Mouse (Mus musculus): Measurements from ENCODE around the gene Masp1. TPM values are rescaled to one million over a fixed set of nuclear protein-coding genes. Genes with fewer than 3 reads are reported as not detected.

Gene Masp1
- 1.2 and 1.3 TPM in 2 replicates for polyA plus RNA-seq (2015; fragmentation: Nextera tagmentation; extraction: Ambion mirVana)

DNA sequence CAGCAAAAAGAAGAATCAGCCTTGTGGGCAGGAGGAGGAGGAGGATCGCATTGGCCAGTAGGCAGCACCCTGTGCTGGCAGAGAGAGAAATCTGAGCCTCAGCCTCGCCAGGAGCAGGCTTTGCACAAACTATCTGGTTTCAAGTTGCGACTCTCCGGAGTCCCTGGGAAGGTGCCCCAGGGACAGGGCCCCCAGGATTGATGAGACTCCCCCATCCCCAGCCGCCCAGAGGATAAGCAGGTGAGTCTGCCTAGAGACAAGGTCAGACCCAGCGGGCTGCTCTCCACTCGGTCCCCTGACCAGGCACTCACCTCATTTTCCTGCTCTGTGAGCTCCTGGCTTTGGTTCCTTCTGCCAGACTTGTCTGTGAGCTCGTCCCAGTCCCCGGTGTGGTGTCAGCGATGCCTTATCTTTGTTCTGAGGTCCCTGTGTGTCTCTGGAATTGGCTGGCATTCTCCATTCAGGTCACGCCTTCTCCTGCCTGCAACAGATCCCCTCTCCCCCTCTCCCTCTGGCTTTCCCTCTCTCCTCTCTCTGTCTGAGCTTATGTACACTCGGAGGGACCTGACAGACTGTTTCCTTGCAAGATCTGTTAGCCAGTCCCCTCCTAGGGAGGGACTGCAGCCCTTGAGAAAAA is at the start of gene Masp1, which contains the start of gene Rtp4:
TSS of gene Masp1 (minus strand) at position 581 of the 637 bp plus-strand sequence.
TSS of gene Rtp4 (plus strand) at position 57 of the 637 bp plus-strand sequence.
- Histone ChIP-seq H3K9me3 (ENCODE audit: low read length) (no peaks in the 10 kb centered on the region), H3K27ac (ENCODE audit: low read length) (no peak within 1 kb of the TSS), H3K4me2 (replicated peaks; ENCODE audit: low read depth, low read length) (peak within 1 kb of the TSS; percentile 40), H3K27me3 (replicated peaks; ENCODE audit: insufficient read depth, low read length) (no peaks in the 10 kb centered on the region), H3K4me3 (ENCODE audit: low read depth, low read length) (no peak within 1 kb of the TSS), H3K36me3 (ENCODE audit: insufficient read depth, low read length) (no peaks in the 10 kb centered on the region), H3K4me1 (ENCODE audit: insufficient read depth, low read depth, low read length) (no peaks in the 10 kb centered on the region; the same call in 1 of the 2 replicates), H3K9ac (replicated peaks; ENCODE audit: low read depth) (no peak within 1 kb of the TSS)
- DNase-seq (ENCODE audit: low spot score) (peak; percentile 14), ATAC-seq (no peak)
- TF ChIP-seq CTCF (IDR thresholded peaks at IDR 0.05), result no peak
- TF ChIP-seq EP300 (IDR thresholded peaks at IDR 0.05), result no peak
- 3% methylated on average over 12 of the region's 12 CpGs for WGBS

DNA sequence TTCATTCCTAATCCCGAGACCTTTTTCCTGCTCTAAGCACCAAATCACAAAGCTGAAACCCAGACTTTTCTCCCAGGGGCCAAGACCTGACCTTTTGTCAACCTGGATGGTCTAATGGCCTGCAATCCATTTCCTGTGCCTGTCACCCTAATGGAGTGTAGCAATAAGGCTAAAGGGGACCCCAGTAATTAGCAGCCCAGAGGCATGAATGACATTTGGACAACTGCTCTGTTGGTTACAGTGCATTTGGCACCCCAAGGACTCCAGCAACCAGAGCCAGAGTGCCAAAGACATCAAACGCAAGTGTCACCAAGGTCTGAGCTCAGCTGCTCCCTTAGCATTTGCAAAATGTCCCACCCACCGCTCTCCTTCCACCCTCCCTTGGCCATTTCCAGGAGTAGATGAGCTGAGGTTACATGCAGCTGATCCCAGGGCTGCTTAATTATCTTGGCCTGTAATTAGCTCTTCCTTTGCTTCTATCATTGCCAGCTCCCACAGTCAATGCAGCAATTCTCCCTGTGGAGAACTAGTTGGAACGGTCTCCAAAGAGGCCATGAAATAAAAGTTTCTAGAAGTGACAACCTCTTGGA is 47.8 kb upstream of the Masp1 start:
- H3K9me3 ChIP-seq (ENCODE audit: low read length), result no peaks in the 10 kb centered on the region
- H3K36me3 ChIP-seq (ENCODE audit: insufficient read depth, low read length), result no peaks in the 10 kb centered on the region
- no peak overlapping the region for H3K4me2 ChIP-seq (replicated peaks; ENCODE audit: low read depth, low read length)
- H3K27me3 ChIP-seq (replicated peaks; ENCODE audit: insufficient read depth, low read length), result no peaks in the 10 kb centered on the region
- ATAC-seq (no peak), DNase-seq (ENCODE audit: low spot score) (no peak)
- H3K9ac ChIP-seq (replicated peaks; ENCODE audit: low read depth), result no peak overlapping the region
- H3K4me3 ChIP-seq (ENCODE audit: low read depth, low read length), result no peak overlapping the region
- TF ChIP-seq CTCF (IDR thresholded peaks at IDR 0.05) (no peak), EP300 (IDR thresholded peaks at IDR 0.05) (no peak)
- no peak overlapping the region for H3K27ac ChIP-seq (ENCODE audit: low read length)
- no peaks in the 10 kb centered on the region for H3K4me1 ChIP-seq (ENCODE audit: insufficient read depth, low read depth, low read length)
- 55% methylated on average over 4 of the region's 4 CpGs for WGBS

DNA sequence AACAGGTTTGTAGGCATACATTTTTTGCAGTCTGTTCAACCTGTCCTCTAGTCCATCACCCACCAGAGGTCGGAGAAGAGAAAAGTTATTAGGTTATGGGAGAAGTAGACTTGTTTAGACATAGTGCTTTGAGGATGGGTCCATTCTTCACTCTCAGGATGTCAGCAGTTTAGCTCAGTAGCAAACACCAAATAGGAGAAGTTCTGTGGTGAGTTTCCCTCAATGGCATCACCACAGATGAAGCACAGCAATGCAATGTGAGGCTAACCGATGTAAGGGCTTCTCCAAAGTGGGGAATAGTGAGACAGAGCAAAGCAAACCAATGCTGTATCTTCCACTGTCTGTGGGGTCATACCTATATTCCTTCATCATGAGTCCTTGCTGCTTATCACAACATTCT is 37.1 kb upstream of the Masp1 start:
- Histone ChIP-seq H3K9me3 (ENCODE audit: low read length) (no peaks in the 10 kb centered on the region), H3K36me3 (ENCODE audit: insufficient read depth, low read length) (no peaks in the 10 kb centered on the region), H3K4me3 (ENCODE audit: low read depth, low read length) (no peak overlapping the region), H3K4me1 (ENCODE audit: insufficient read depth, low read depth, low read length) (no peaks in the 10 kb centered on the region), H3K27me3 (replicated peaks; ENCODE audit: insufficient read depth, low read length) (no peaks in the 10 kb centered on the region), H3K27ac (ENCODE audit: low read length) (no peak overlapping the region), H3K9ac (replicated peaks; ENCODE audit: low read depth) (no peak overlapping the region), H3K4me2 (replicated peaks; ENCODE audit: low read depth, low read length) (no peak overlapping the region)
- ATAC-seq (no peak), DNase-seq (ENCODE audit: low spot score) (no peak)
- 71% methylated on average over 2 of the region's 2 CpGs for WGBS
- TF ChIP-seq EP300 (IDR thresholded peaks at IDR 0.05), result no peak
- no peak for TF ChIP-seq CTCF (IDR thresholded peaks at IDR 0.05)

DNA sequence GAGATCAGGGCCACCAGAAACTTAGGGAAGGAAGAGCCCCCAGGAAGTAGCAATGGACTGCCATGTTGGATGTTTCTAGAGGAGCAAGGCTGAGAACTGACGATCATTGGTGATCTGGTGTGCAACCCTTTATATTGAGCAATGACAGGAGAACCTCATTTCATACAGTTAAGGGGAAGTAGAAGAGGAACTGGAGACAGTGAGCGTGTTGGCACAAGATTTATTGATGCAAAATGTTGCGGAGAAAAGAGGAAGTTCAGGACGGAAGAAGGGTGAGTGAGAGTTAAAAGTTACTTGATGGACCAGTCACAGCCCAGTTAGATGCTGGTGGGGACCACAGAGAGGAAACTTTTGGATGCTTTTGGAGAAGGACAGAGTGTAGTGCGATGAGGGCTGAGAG is 36.6 kb upstream of the Masp1 start:
- 93% methylated on average over 5 of the region's 5 CpGs for WGBS
- TF ChIP-seq CTCF (IDR thresholded peaks at IDR 0.05), result no peak
- no peak for TF ChIP-seq EP300 (IDR thresholded peaks at IDR 0.05)
- DNase-seq (ENCODE audit: low spot score), result peak; percentile 39

DNA sequence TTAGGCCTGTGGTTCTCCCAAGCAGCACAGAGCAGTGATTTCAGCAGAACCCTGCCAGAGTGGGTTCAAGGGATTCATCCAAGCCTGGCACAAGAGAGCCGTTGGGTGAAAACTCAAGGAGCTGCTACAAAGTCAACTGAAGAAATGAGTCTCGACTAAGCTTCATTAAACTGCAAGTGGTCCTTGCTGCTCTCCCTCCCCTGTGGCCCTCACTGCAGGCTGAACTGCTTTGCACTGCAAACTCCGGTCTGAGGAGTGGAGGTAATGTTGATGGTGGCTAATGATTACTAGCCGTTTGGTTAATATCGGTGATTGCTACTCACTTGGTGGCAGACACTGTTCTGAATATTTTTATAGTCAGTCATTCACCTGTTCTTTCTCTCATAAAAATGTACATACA is 34.1 kb upstream of the Masp1 start:
- Histone ChIP-seq H3K4me1 (ENCODE audit: insufficient read depth, low read depth, low read length) (no peaks in the 10 kb centered on the region), H3K27ac (ENCODE audit: low read length) (no peak overlapping the region), H3K9me3 (ENCODE audit: low read length) (no peaks in the 10 kb centered on the region), H3K4me2 (replicated peaks; ENCODE audit: low read depth, low read length) (no peak overlapping the region), H3K4me3 (ENCODE audit: low read depth, low read length) (no peak overlapping the region), H3K36me3 (ENCODE audit: insufficient read depth, low read length) (no peaks in the 10 kb centered on the region), H3K27me3 (replicated peaks; ENCODE audit: insufficient read depth, low read length) (no peaks in the 10 kb centered on the region), H3K9ac (replicated peaks; ENCODE audit: low read depth) (no peak overlapping the region)
- TF ChIP-seq EP300 (IDR thresholded peaks at IDR 0.05) (no peak), CTCF (IDR thresholded peaks at IDR 0.05) (no peak)
- WGBS, result 67% methylated on average over 5 of the region's 5 CpGs
- DNase-seq (ENCODE audit: low spot score) (no peak), ATAC-seq (no peak)

More for the DNA sequence above, 36.6 kb upstream of the Masp1 start:
- Histone ChIP-seq H3K9ac (replicated peaks; ENCODE audit: low read depth) (no peak overlapping the region), H3K4me3 (ENCODE audit: low read depth, low read length) (no peak overlapping the region), H3K4me2 (replicated peaks; ENCODE audit: low read depth, low read length) (no peak overlapping the region), H3K27me3 (replicated peaks; ENCODE audit: insufficient read depth, low read length) (no peaks in the 10 kb centered on the region), H3K36me3 (ENCODE audit: insufficient read depth, low read length) (no peaks in the 10 kb centered on the region), H3K4me1 (ENCODE audit: insufficient read depth, low read depth, low read length) (no peaks in the 10 kb centered on the region), H3K9me3 (ENCODE audit: low read length) (no peaks in the 10 kb centered on the region), H3K27ac (ENCODE audit: low read length) (no peak overlapping the region)
- no peak; the same call in 1 of the 2 replicates for ATAC-seq

DNA sequence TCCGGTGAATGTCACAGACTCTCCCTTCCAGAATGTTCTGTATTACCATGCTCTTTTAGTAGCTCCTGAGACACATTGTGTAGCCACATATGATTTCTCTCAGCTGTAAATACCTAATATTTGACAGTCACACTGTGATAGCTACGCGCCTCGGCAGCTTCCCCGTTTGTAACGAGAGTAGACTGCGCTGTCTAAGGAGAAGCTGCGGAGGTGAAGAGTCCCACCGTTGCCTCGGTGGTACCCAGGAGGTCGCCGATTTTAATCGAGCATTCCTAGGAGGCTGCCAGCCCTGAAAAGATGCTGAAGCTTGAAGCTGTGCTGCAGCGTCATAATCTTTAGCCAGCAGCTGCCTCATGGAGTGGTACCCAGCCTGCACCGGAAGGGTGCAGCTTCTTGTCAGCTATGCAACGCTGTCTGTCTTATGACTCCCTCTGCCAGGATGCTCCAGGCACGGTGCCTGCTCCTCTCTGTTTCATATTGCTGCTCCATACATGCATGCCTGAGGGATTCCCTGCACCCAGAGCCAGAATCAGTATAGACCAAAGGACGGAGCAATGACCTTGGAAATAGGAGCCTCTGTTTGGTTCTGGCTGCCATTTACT is 30.5 kb upstream of the Masp1 start:
- no peak overlapping the region for H3K9ac ChIP-seq (replicated peaks; ENCODE audit: low read depth)
- DNase-seq (ENCODE audit: low spot score) (no peak), ATAC-seq (no peak)
- H3K9me3 ChIP-seq (ENCODE audit: low read length), result no peaks in the 10 kb centered on the region
- H3K4me3 ChIP-seq (ENCODE audit: low read depth, low read length), result no peak overlapping the region
- no peaks in the 10 kb centered on the region for H3K36me3 ChIP-seq (ENCODE audit: insufficient read depth, low read length)
- H3K4me2 ChIP-seq (replicated peaks; ENCODE audit: low read depth, low read length), result no peak overlapping the region
- H3K4me1 ChIP-seq (ENCODE audit: insufficient read depth, low read depth, low read length), result no peaks in the 10 kb centered on the region
- TF ChIP-seq CTCF (IDR thresholded peaks at IDR 0.05) (no peak), EP300 (IDR thresholded peaks at IDR 0.05) (no peak)
- H3K27me3 ChIP-seq (replicated peaks; ENCODE audit: insufficient read depth, low read length), result no peaks in the 10 kb centered on the region
- 87% methylated on average over 18 of the region's 18 CpGs for WGBS
- H3K27ac ChIP-seq (ENCODE audit: low read length), result no peak overlapping the region
